Mouse (Mus musculus) spleen, adult 12 weeks (tissue): ENCODE data around the gene Trim46.

Source experiments
- DNase-seq: peaks from one replicate; pipeline ENCODE4 v3.0.0; 2022; ENCODE audit warnings: low spot score

Gene Trim46

DNA sequence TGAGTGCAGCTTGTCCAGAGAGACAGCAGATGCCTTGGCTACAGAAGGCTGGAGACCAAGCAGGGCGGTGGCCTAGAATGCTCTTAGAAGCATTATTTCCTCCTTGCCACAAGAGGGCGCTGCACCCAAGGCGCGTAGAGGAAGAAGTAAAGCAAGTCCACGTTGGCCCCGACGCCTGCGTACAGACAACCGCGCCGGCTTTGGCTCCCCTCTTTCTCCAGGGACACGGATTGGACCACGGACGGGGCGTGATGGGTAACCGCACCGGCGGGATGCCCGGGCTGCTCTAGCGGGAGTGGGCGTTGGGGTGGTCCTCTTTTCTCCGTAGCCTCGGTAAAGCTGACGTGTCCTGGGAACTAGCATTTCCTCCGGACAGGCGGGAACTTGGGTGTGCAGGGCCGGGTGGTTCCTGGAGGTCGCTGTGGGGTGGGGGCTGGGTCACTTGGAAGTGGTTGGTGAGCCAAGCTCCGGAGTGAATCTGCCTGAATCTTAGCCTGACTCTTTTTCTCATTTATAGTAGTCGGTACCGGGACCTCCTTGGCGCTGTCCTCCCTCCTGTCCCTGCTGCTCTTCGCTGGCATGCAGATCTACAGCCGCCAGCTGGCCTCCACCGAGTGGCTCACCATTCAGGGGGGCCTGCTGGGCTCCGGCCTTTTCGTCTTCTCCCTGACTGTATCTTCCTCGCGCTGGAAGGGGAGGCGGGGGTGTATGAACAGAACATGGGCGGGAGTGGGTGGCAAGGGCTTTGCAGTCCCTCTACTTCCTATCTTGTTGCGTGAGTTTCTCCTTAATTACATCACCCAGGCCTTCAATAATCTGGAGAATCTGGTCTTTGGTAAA is at the start of gene Trim46:
Gene Trim46, minus strand, starts transcription at position 49 of the 840 bp plus-strand sequence.
- peak; percentile 73 for DNase-seq

- DNase-seq, result no peak
Measured at GRCm38 (mm10) chr3:89295685-89296230, 49.6 kb upstream of the Trim46 start.

GRCm38 (mm10) chr3:89294195-89294594 is 48.1 kb upstream of the Trim46 start:
- no peak for DNase-seq

DNA sequence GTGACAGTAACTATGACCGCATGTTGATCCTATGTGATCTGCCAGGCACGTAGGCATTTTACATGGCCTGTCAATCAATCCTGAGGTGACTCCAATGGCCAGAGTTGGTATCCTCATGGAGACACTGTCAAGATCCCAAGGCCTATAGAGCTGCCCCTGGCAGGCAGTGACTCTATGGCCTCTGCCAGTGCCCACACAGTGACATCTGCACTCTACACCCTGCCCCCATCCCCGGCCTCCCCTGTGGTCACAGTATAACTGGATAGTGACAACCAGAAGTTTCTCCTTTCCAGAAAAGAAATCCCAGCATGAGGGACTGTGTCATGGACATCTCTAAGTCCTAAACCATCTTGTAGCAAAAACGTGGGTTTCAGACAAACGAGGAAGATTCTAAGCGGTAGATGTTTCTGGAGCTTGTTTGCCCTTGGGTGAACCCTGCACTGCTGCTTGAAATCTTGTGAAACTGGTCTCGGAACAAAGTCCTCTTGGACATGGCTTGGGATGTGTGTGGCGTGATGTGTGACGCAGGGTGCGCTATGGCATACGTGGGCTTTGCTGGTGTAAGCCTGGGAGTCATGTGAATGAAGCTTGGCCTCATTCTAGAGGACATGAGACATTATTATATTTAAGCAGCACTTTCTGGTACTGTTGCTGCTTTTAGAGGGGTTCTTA is 47.3 kb upstream of the Trim46 start:
- DNase-seq, result no peak

DNA sequence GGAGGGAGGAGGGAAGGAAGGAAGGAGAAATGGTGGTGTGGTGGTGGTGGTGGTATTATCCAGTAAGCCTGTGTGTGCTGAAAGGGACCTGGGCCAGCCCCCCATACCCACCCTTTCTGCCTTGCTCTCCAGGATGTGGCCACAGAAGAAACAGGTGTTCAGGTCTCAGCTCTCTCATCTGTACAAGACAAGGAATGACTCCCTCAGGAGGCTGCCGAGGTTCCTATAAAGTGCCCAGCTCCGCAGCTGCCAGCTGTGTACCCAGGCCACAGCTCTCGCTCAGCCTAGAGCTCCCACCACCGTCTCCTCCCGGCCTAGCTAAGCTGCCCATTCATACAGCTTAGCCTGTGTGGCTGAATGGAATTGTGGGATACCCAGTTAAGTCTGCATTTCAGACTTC is 46.2 kb upstream of the Trim46 start:
- DNase-seq, result no peak

- no peak for DNase-seq
Measured at GRCm38 (mm10) chr3:89291874-89292273, 45.8 kb upstream of the Trim46 start.

GRCm38 (mm10) chr3:89288503-89288928 is 42.4 kb upstream of the Trim46 start:
- DNase-seq, result no peak

DNA sequence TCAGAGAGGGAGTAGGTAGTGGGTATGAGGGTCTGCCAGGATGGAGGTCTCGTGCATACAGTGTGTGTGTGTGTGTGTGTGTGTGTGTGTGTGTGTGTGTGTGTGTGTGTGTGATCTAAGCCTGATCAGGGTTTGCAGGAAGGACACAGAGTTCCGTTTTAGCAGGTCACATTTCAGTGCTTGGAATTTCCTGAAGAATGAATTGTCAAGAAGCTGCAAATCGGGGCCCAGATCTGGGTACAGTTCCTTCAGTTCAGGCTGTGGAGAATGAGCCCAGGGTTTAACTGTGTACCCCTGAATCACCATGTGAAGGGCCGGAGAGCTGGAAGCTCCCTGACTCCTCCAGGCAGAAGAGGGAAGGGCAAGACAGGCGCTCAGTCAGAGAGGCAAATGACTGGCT is 41.2 kb upstream of the Trim46 start:
- no peak for DNase-seq

DNA sequence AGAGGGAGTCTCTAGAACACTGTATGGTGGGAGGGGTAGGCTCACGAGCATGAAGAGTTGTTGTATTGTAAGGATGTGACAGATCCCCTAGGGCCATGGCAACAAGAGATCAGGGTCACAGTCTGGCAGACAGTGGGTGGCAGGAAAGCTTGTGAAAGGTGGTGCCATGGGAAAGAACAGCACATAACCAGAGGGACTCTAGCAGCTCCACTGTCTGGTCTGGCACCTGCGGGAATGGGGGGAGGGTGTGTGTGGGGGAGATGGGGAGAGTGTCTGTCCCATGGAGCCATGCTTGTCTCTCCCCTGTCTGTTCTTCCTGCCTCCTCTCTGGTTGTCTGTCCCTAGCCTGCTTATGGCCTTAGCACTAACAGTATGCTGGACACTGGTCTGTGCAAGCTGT is 39.4 kb upstream of the Trim46 start:
- DNase-seq, result no peak

- no peak for DNase-seq
Measured at GRCm38 (mm10) chr3:89284261-89284660, 38.2 kb upstream of the Trim46 start.

GRCm38 (mm10) chr3:89282291-89282643 is 36.2 kb upstream of the Trim46 start:
- no peak for DNase-seq

GRCm38 (mm10) chr3:89281579-89282290 is 35.6 kb upstream of the Trim46 start:
- peak; percentile 56 for DNase-seq

DNA sequence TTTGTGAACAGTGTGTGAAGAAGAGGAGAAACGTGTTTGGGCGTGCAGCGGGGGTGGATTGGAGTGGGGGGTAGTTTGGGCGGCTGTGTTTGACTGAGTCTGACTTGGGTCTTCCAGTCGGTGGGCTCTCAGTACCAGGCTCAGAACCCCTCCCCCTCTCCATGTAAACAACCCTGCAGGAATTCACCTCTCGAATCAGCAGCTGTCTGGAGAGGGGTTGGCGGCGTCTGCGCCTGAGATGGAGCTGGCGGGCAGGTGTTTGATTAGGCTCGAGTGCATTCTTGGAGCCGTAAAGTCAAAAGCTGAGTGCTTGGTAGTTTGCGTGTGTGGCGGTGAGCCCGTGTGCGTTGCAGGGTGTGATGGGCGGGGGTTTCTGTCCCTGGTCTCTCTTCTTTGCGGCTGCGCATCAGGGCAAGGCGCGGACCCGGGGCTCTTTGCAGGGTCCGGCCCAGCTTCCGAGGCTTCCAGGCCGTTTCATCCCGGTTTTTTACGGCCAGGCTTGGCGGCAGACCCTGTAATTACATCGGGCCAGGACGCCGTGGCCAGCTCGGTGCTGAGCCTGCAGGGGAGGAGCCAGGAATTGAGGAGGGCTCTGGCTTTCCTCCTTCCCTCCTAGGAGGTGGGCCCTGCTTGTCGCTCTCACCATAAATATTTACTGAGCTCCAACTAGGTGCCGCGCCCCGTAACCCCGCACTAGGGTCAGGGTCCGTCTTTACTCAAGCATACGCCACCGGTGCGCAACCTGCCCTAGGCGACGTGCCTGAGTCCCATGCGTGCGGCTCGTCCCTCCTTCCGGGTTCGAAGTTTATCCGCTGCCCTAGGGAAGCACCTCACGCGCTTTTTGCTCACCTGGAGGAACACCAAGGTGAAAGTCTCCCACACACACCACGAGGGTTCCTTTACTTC is 34.8 kb upstream of the Trim46 start, which contains the start of gene Efna1:
Gene Efna1, minus strand, starts transcription at position 537 of the 906 bp plus-strand sequence.
- no peak for DNase-seq

DNA sequence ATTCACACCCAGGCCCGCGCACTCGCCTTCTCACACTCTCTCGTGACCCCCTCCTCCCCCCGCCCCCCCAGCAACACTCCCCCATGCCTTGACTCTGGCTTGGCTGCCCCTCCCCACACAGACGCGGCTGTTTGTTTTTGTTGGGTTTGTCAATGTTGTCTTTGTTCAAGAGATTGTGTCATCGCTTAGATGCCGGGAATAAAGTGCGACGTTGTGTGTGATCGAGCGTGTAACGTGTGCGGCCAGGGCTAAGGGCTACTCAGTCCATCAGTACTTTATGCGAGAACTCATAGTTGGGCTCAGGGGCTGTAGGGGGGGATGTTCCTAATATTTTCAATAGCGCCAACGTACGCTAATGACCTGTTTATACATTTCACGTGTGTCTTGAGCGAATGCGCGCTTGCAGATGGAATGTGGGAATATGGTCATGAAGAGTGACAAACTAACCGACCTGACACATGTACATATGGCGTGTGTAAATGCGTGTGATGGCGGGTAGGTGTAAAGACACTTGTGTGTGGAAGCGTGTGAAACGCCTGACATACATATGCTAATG is 34.0 kb upstream of the Trim46 start:
- DNase-seq, result no peak

GRCm38 (mm10) chr3:89279153-89279890 is 33.2 kb upstream of the Trim46 start:
- no peak for DNase-seq

DNA sequence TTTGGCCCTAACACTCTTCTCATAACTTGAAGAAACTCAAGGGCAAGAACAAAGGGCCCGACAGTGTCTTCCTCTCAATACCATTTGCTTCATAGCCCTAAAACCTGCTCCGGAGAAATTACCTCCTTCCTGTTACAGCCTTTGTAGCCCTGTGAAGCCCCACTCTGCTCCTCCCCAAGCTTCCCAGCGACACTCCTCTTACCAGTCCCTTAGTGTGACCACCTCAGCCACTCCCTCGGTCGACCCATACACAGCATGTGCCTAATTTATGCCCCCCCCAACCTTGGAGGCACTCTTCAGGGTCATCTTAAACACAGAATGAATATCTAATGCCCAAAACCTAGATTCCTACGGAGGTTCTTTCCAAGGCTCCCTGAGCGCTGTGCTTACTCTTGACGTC is 32.5 kb upstream of the Trim46 start:
- DNase-seq, result no peak

DNA sequence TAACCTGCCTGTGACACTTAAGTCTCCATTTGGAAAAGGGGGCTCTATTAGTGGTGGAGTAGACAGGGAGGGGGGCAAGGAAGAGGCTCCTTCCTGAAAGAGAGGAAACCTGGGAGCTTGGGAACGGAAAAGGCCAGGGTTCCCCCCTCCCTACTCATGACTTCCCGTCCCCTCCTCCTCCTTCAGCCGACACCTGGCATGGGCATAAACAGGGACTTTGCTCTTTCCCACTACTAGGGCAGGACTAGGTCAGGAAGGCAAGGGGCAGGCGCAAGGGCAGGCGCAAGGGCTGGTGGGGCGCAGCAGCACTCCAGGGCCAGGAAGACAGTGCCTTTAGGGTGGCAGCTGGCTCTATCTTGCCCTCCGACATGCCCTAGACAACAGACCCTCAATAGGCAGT is 32.0 kb upstream of the Trim46 start:
- DNase-seq, result no peak

DNA sequence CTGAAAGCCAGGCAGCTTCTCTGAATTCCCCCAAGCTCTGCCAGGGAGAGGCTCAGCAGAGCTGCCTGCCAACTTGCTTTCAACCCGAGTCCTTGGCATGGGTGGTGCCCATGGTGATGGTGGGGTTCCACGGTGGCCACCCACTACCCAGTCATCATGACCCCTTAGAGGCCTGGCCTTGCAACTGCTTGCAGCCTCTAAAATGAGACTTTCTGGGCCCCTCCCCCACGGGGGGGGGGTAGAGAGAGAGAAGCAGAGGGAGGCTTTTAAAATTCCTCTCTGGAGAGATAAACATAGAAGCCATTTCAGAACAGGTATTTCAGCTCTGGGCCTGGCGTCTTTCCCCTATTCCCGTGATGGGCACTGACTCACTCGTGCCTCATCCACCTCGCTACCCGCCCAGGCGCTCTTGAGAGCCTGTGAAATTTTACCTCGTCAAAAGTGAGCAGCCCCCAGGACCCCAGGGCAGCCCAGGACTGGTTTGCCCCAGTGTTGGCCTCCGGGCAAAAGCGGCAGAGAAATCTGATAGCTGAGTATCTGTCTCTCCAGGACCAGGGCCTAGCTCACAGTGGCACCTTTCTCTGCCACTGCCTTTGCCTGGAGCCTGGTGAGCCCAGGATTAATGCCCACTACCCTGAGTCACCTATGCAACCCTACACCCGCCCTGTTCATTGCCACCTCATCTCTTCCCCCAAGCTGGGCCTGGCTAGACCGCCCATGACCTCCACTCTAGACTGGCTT is 31.3 kb upstream of the Trim46 start:
- DNase-seq, result no peak

GRCm38 (mm10) chr3:89276061-89276460 is 30.0 kb upstream of the Trim46 start:
- DNase-seq, result no peak

DNA sequence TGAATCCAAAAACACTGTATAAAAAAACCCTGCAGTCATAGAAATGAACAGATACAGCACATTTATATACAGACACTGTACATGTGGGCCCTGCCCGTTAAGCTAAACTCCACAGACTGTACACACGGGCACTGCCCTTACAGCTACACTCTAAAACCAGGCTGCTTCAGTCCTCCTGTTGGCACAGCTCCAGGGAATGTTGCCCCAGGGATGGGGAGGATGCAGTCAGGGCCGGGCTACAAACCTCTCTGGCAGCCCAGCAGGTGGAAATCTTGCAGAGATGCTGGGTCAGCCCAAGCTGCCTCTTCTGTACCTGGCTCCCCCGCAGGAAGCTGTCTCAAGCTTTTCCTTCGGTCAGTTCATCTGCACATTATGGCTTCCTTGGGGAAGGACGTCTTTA is 25.7 kb upstream of the Trim46 start:
- DNase-seq, result no peak
